Mouse (Mus musculus) heart, adult 8-10 months (tissue): Measurements from ENCODE around the gene Abhd13. TPM values are rescaled to one million over a fixed set of nuclear protein-coding genes. Genes with fewer than 3 reads are reported as not detected.

ENCODE experiments used
- DNase-seq: peaks from one replicate; pipeline ENCODE4 v3.0.0; 2022; ENCODE audit warnings: low spot score
- total RNA-seq, 4 experiments: library from RNA; stranded (reverse); gene quantifications; 2 replicates each; pipeline ENCODE4 v1.2.4; 2022

Abhd13 gene
- 1 to 10 TPM; 8.5 to 9.5 (median 9.2) TPM for total RNA-seq

GRCm38 (mm10) chr8:9977573-9978314 lies at the start of gene Abhd13, which contains the start of gene Lig4:
TSS of gene Abhd13 (plus strand) at chr8:9977707.
TSS of gene Lig4 (minus strand) at chr8:9977686.
- DNase-seq: peak; percentile 100

- DNase-seq: no peak
Measured at GRCm38 (mm10) chr8:9929746-9930445, 47.6 kb upstream of the Abhd13 start.

GRCm38 (mm10) chr8:9932711-9933110 lies 44.8 kb upstream of the Abhd13 start:
- DNase-seq: no peak

GRCm38 (mm10) chr8:9934891-9935565 lies 42.5 kb upstream of the Abhd13 start:
- peak; percentile 1 for DNase-seq

GRCm38 (mm10) chr8:9935574-9935973 lies 41.9 kb upstream of the Abhd13 start:
- DNase-seq: no peak

GRCm38 (mm10) chr8:9949134-9949890 lies 28.2 kb upstream of the Abhd13 start:
- no peak for DNase-seq

- DNase-seq: no peak
Measured at GRCm38 (mm10) chr8:9958338-9958737, 19.2 kb upstream of the Abhd13 start.

GRCm38 (mm10) chr8:9959919-9960318 lies 17.6 kb upstream of the Abhd13 start:
- no peak for DNase-seq

GRCm38 (mm10) chr8:9971866-9972265 lies 5.6 kb upstream of the Abhd13 start:
- no peak for DNase-seq

GRCm38 (mm10) chr8:9975276-9975675 lies 2.2 kb upstream of the Abhd13 start:
- DNase-seq: no peak

- DNase-seq: peak; percentile 98
Measured at GRCm38 (mm10) chr8:9975898-9976611, 1.5 kb upstream of the Abhd13 start.

- DNase-seq: no peak
Measured at GRCm38 (mm10) chr8:9977016-9977415, 491 bp upstream of the Abhd13 start.

GRCm38 (mm10) chr8:9978475-9979230 lies 1.1 kb downstream of the Abhd13 start:
- DNase-seq: no peak

- no peak for DNase-seq
Measured at GRCm38 (mm10) chr8:9979746-9980145, 2.2 kb downstream of the Abhd13 start.

- DNase-seq: no peak
Measured at GRCm38 (mm10) chr8:9980188-9980587, 2.7 kb downstream of the Abhd13 start.

- no peak for DNase-seq
Measured at GRCm38 (mm10) chr8:10004115-10004514, 26.6 kb downstream of the Abhd13 start.

- DNase-seq: peak; percentile 24
Measured at GRCm38 (mm10) chr8:10006156-10006985, 28.9 kb downstream of the Abhd13 start, which contains the start of gene Tnfsf13b. TSS of gene Tnfsf13b (plus strand) at chr8:10006467.

GRCm38 (mm10) chr8:10006986-10007659 lies 29.6 kb downstream of the Abhd13 start:
- no peak for DNase-seq

- DNase-seq: no peak
Measured at GRCm38 (mm10) chr8:10007660-10008028, 30.1 kb downstream of the Abhd13 start.
